Mouse (Mus musculus) adrenal gland, postnatal 10 days (tissue): Measurements from ENCODE around the gene Olfr1326-ps1. TPM values are rescaled to one million over a fixed set of nuclear protein-coding genes. Genes with fewer than 3 reads are reported as not detected.

ENCODE experiments used
- DNase-seq: peaks from one replicate; pipeline ENCODE4 v3.0.0; 2021; ENCODE audit warnings: mixed read lengths
- long read RNA-seq, 2 experiments: library from polyadenylated mRNA; stranded (forward); transcript quantifications; one replicate each; pipeline ENCODE4 v2.0.0; 2021
- total RNA-seq, 2 experiments: library from RNA; stranded (reverse); gene quantifications; 2 replicates each; pipeline ENCODE4 v1.2.3; 2021

Olfr1326-ps1 gene
- not detected for total RNA-seq
- long read RNA-seq, experiment 1, result 0 reads
- long read RNA-seq, experiment 2, result 0 reads

- DNase-seq, result no peak
Observed at GRCm38 (mm10) chrX:74574788-74575187, at the start of gene Olfr1326-ps1. Gene Olfr1326-ps1 (minus strand): TSS chrX:74574888.

GRCm38 (mm10) chrX:74592379-74592778 is 17.7 kb upstream of the Olfr1326-ps1 start, which contains the start of gene Olfr1325:
Gene Olfr1325 (plus strand): TSS chrX:74592679.
- no peak for DNase-seq

Other genes starting within 250 kb of the Olfr1326-ps1 start
- gene Plxna3, start 245.8 kb downstream of the Olfr1326-ps1 start, total RNA-seq, result 10 to 100 TPM in 1 of 2 experiments, 1 to 10 TPM in 1; 7.4 to 10.9 TPM
- gene Lage3, start 221.3 kb downstream of the Olfr1326-ps1 start, total RNA-seq, result 10 to 100 TPM; 64.9 to 73.8 TPM
- 10 to 100 TPM; 43.6 to 46.0 TPM for gene Ubl4a, start 201.7 kb downstream of the Olfr1326-ps1 start, total RNA-seq
- gene Slc10a3, start 201.5 kb downstream of the Olfr1326-ps1 start, total RNA-seq, result 10 to 100 TPM; 12.4 to 15.9 TPM
- gene Fam3a, start 181.6 kb downstream of the Olfr1326-ps1 start, total RNA-seq, result 10 to 100 TPM; 23.6 to 26.0 TPM
- 10 to 100 TPM; 49.7 to 59.3 TPM for gene Ikbkg, start 181.6 kb downstream of the Olfr1326-ps1 start, total RNA-seq
- gene G6pdx, start 145.7 kb downstream of the Olfr1326-ps1 start, total RNA-seq, result 10 to 100 TPM; 75.5 to 83.1 TPM
- gene Gm6880, start 93.5 kb downstream of the Olfr1326-ps1 start, total RNA-seq, result not detected
- gene Olfr1325, start 17.8 kb upstream of the Olfr1326-ps1 start, total RNA-seq, result not detected
- not detected for gene Gm5640, start 70.7 kb upstream of the Olfr1326-ps1 start, total RNA-seq
- not detected for gene Gm6890, start 166.0 kb upstream of the Olfr1326-ps1 start, total RNA-seq